Mouse (Mus musculus) kidney, postnatal 0 days (tissue): ENCODE results near the gene Stn1. TPM values are rescaled to one million over a fixed set of nuclear protein-coding genes. Genes with fewer than 3 reads are reported as not detected.

Experiments
- ATAC-seq: fragments of 200-750 bp; cut with Nextera tagmentation; replicated peaks from 2 replicates; pipeline ENCODE4 v1.8.0; 2017; ENCODE audit warnings: low read depth, moderate number of reproducible peaks, moderate TSS enrichment, moderate library complexity; ENCODE audit not compliant: low FRiP score
- DNase-seq: peaks from one replicate; pipeline ENCODE4 v3.0.0-alpha.2; 2016; ENCODE audit warnings: low spot score
- H3K27ac ChIP-seq: fragments of 300-500 bp; sonication (generic); 2 replicates; pipeline ENCODE4 v1.5.1; 2014; ENCODE audit warnings: mild to moderate bottlenecking
- H3K27me3 ChIP-seq: fragments of 300-500 bp; sonication (generic); 2 replicates; pipeline ENCODE4 v1.6.1; 2014; ENCODE audit warnings: low read length, mixed read lengths; ENCODE audit not compliant: insufficient read depth
- H3K36me3 ChIP-seq: fragments of 300-500 bp; sonication (generic); 2 replicates; pipeline ENCODE4 v1.6.1; 2014; ENCODE audit warnings: low read length, mixed read lengths; ENCODE audit not compliant: insufficient read depth
- H3K4me1 ChIP-seq: fragments of 300-500 bp; sonication (generic); replicated peaks from 2 replicates; pipeline ENCODE4 v1.6.1; 2014; ENCODE audit warnings: antibody characterized with exemption, low read length, mixed read lengths; ENCODE audit not compliant: insufficient read depth
- H3K4me2 ChIP-seq: fragments of 300-500 bp; sonication (generic); 2 replicates; pipeline ENCODE4 v1.6.1; 2014; ENCODE audit warnings: mild to moderate bottlenecking, low read length, moderate library complexity, mixed read lengths
- H3K4me3 ChIP-seq: fragments of 300-500 bp; sonication (generic); replicated peaks from 2 replicates; pipeline ENCODE4 v1.5.1; 2014; ENCODE audit warnings: low read depth, low read length
- H3K9ac ChIP-seq: fragments of 300-500 bp; sonication (generic); 2 replicates; pipeline ENCODE4 v1.6.1; 2014; ENCODE audit warnings: low read depth, low read length
- H3K9me3 ChIP-seq: fragments of 300-500 bp; sonication (generic); replicated peaks from 2 replicates; pipeline ENCODE4 v1.6.1; 2016; ENCODE audit warnings: low read length, inconsistent platforms, mixed read lengths
- CTCF ChIP-seq: IDR thresholded peaks from 2 replicates; pipeline ENCODE4 v1.5.1; 2016; ENCODE audit warnings: antibody characterized with exemption, low read depth, mild to moderate bottlenecking, moderate library complexity
- WGBS: fragments of 180-500 bp; shearing (Covaris S2); extraction: QIAGEN DNeasy Blood & Tissue Kit; methylation state at CpG from one replicate; pipeline ENCODE4 v1.1.7; 2014; 5-methylcytosine and 5-hydroxymethylcytosine counted together
- polyA plus RNA-seq: library from polyadenylated mRNA; unstranded; fragments of >200 nt; fragmentation: Nextera tagmentation; extraction: Ambion mirVana; gene quantifications from 2 replicates; pipeline ENCODE4 v1.2.1, GENCODE M21; 2015

The Stn1 gene
- polyA plus RNA-seq, 1 experiment from 2014 or later, result 31.5 TPM

- Histone ChIP-seq H3K36me3 (peaks cover 4% of the 10 kb centered on the region; the same call in 1 of the 2 replicates), H3K9me3 (no peaks in the 10 kb centered on the region), H3K4me1 (peaks cover 21% of the 10 kb centered on the region), H3K9ac (peak overlapping the region; percentile 69), H3K4me3 (peak overlapping the region; percentile 43), H3K27ac (peak overlapping the region; percentile 91), H3K4me2 (peak overlapping the region; percentile 79), H3K27me3 (no peaks in the 10 kb centered on the region)
- DNase-seq, result peak; percentile 100
- WGBS, result 3% methylated on average over 39 of the region's 39 CpGs
- ATAC-seq, result peak; percentile 94
- TF ChIP-seq CTCF, result no peak
Measured at GRCm38 (mm10) chr19:47536521-47537299, 597 bp downstream of the Stn1 start.

DNA sequence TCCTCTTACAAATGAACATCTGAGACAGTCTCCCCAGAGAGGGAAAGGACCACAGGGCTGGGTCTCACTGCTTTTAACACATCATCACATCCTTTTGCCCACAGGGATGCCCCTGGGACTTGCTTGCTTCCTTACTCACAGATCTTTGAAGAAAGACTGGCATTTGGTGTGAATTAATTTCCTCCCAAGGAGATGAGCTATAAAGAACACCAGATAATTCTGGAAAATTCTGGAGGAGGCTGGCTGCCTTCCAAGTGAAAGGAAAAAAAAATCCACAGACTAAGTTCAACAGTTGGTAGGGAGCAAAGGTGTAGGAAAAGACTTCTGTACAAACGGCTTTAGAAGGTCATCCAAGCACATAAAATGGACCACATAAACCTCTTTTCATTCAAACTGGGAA, 3.2 kb downstream of the Stn1 start:
- DNase-seq, result peak; percentile 35
- Histone ChIP-seq H3K4me2 (no peak overlapping the region), H3K27me3 (no peaks in the 10 kb centered on the region), H3K4me1 (peaks cover 21% of the 10 kb centered on the region), H3K4me3 (no peak overlapping the region), H3K9me3 (no peaks in the 10 kb centered on the region), H3K27ac (no peak overlapping the region), H3K9ac (no peak overlapping the region), H3K36me3 (peaks cover 10% of the 10 kb centered on the region; the same call in 1 of the 2 replicates)
- 31% methylated on average over 1 of the region's 1 CpGs for WGBS
- no peak for ATAC-seq
- TF ChIP-seq CTCF, result no peak

DNA sequence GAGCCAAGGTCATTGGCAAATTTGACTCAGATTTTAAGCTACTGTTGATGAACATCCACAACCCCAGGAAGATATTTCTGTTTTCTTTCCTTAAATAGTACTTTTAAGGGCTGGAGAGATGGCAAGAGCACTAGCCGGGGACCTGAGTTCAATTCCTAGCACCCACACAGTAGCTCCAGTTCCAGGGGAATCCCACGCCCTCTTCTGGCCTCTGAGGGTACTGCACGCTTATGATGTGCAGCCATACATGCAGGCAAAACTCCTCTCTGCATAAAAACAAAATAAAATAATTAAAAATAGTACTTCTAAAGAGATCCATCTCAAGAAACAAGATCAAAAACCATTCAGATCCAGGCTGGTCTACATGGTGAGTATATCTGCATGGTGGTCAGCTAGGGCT, 4.9 kb downstream of the Stn1 start:
- WGBS, result 90% methylated on average over 3 of the region's 3 CpGs
- peak; percentile 49 for TF ChIP-seq CTCF
- ATAC-seq (no peak), DNase-seq (no peak)
- H3K4me1 ChIP-seq, result peaks cover 8% of the 10 kb centered on the region
- no peak overlapping the region for H3K9ac ChIP-seq
- no peak overlapping the region for H3K27ac ChIP-seq
- H3K4me2 ChIP-seq, result no peak overlapping the region
- H3K36me3 ChIP-seq, result peaks cover 10% of the 10 kb centered on the region; the same call in 1 of the 2 replicates
- no peaks in the 10 kb centered on the region for H3K9me3 ChIP-seq
- H3K4me3 ChIP-seq, result no peak overlapping the region
- no peaks in the 10 kb centered on the region for H3K27me3 ChIP-seq

DNA sequence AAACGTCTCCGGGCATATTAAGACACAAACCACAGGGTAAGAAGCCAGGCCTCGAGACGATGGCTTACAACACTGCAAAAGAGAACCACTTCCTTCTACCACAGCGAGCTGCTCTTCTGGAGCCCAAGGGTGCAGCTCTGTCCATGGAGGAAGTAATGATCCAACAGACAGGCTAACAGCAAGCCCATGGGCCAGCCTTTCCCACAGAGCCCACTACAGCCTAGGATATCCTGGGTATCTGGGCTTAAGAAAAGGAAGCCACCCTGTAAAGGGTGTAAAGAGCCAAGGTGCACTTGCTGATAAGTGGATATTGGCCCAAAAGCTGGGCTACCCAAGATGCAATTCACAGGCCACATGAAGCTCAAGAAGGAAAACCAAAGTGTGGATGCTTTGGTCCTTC, 6.0 kb downstream of the Stn1 start:
- no peak overlapping the region for H3K4me3 ChIP-seq
- ATAC-seq (no peak), DNase-seq (no peak)
- H3K9ac ChIP-seq, result no peak overlapping the region
- TF ChIP-seq CTCF, result no peak
- 86% methylated on average over 5 of the region's 5 CpGs for WGBS
- no peak overlapping the region for H3K27ac ChIP-seq
- H3K4me1 ChIP-seq, result peaks cover 10% of the 10 kb centered on the region; the same call in 1 of the 2 replicates
- no peaks in the 10 kb centered on the region for H3K9me3 ChIP-seq
- H3K4me2 ChIP-seq, result no peak overlapping the region
- peaks cover 10% of the 10 kb centered on the region; the same call in 1 of the 2 replicates for H3K36me3 ChIP-seq
- H3K27me3 ChIP-seq, result no peaks in the 10 kb centered on the region

DNA sequence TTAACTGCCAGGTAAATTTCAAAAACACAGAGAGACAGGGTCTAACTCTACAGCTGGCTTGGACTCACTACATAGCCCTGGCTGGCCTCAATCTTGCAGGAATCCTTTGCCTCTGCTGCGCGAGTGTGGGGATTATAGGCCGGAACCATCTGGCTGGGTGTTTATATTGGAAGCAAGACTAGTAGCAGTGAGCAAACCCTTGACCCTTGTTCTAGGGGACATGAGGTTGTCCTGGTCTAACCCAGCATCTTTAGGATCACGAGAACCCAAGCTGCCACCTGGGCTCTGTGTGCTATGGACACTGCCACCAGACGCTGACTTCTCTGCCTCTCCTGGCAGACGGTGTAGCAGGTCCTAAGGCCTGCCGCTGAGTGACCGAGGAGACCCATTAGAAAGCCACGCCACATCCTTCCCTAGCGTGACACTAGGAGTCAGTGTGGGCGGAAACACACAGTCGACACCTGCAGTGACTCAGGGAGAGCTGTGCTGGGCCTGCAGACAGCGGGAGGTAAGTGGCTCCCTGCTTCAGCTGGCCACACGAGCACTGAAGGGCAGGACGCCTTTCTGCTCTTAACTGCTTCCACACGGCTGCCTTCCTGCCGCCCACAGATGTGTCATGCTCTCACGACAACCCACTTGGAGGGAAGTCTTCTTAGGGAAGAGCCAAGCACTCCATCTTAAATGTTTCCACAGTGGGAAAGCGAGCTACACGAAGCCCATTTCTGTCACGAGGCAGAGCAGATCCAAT, 10.9 kb downstream of the Stn1 start:
- 0 out of 2 replicates have a peak, but pooled peaks cover 6% of the 10 kb centered on the region for H3K4me1 ChIP-seq
- TF ChIP-seq CTCF, result no peak
- DNase-seq (peak; percentile 16), ATAC-seq (no peak)
- H3K36me3 ChIP-seq, result 0 out of 2 replicates have a peak, but pooled peaks cover 19% of the 10 kb centered on the region
- H3K9me3 ChIP-seq, result no peaks in the 10 kb centered on the region
- H3K27me3 ChIP-seq, result no peaks in the 10 kb centered on the region
- no peak overlapping the region for H3K9ac ChIP-seq
- H3K4me2 ChIP-seq, result no peak overlapping the region
- no peak overlapping the region for H3K27ac ChIP-seq
- 50% methylated on average over 21 of the region's 21 CpGs for WGBS
- H3K4me3 ChIP-seq, result no peak overlapping the region

DNA sequence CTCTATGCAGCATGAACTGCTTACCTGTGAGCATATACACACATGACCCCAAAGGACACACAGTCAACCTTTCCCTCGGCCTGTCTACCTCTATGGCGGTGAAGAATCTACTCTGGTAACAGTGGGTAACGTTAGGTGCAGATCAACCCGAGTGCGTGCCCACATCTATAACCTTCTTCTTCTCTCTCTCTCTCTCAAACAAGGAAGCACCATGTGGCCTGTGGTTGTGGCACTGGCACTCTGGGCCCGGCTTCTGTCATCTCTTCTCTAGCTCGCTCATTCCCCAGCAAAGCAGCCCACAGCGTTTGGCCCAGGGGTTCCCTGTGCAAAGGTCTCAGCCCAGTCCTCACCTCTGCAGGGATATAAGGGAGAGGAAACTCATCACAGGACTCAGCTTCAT, 12.4 kb downstream of the Stn1 start:
- DNase-seq, result no peak
- Histone ChIP-seq H3K4me2 (no peak overlapping the region), H3K36me3 (0 out of 2 replicates have a peak, but pooled peaks cover 16% of the 10 kb centered on the region), H3K27me3 (no peaks in the 10 kb centered on the region), H3K9me3 (no peaks in the 10 kb centered on the region), H3K4me1 (0 out of 2 replicates have a peak, but pooled peaks cover 6% of the 10 kb centered on the region), H3K27ac (no peak overlapping the region), H3K9ac (no peak overlapping the region), H3K4me3 (no peak overlapping the region)
- no peak for ATAC-seq
- no peak for TF ChIP-seq CTCF
- 94% methylated on average over 8 of the region's 8 CpGs for WGBS
